Mouse (Mus musculus) embryonic fibroblast, embryonic 13.5 days (primary cell): ENCODE data around the gene Maip1.

Experiments
- CTCF ChIP-seq: IDR thresholded peaks from 2 replicates; pipeline ENCODE4 v1.5.1; 2011; ENCODE audit warnings: mild to moderate bottlenecking, control low read depth, low read length, moderate library complexity, borderline replicate concordance; ENCODE audit not compliant: insufficient read depth
- POLR2A ChIP-seq: IDR thresholded peaks from 2 replicates; pipeline ENCODE4 v1.6.1; 2011; ENCODE audit warnings: low read depth, mild to moderate bottlenecking, control low read depth, low read length, moderate library complexity

GRCm38 (mm10) chr1:57377376-57378341, 28.5 kb upstream of the Maip1 start, which contains the start of gene 1700066M21Rik:
- no peak for TF ChIP-seq CTCF
- TF ChIP-seq POLR2A: peak; percentile 93
